Mouse (Mus musculus): ENCODE data around the gene Zc2hc1c.

The Zc2hc1c gene

DNA sequence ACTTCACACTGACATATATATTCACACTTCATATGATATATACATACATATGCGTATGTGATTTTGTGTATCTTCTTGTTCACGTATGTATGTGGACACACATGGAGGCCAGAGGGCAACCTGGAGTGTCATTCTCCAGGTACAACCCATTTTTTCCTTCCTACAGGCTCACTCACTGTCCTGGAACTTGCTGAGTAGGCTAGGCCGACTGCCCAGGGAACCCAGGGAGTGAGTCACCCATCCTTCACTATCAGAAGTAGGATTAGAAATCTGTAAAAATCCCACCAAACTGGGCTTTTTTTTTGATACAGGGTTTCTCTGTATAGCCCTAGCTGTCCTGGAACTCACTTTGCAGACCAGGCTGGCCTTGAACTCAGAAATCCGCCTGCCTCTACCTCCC lies 3.4 kb upstream of the Zc2hc1c start:
- no peak for DNase-seq

DNA sequence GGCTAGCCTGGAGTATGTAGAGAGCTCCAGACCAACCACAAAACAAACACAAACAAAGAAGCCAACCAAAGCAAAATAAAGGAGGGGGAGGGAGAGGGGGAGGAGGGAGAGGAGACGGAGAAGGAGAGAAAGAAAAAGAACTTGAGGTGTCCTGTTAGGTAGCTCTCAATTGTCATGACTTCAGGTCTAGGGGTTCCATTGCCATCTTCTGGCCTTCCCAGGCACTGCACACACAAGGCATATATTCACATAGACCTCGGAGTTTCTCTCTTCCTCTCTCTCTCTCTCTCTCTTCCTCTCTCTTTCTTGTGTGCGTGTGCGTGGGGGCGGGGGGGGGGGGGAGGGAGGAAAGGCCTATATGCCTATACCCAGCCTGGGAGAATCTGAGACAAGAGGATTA lies 1.4 kb upstream of the Zc2hc1c start:
- DNase-seq: peak; percentile 50

DNA sequence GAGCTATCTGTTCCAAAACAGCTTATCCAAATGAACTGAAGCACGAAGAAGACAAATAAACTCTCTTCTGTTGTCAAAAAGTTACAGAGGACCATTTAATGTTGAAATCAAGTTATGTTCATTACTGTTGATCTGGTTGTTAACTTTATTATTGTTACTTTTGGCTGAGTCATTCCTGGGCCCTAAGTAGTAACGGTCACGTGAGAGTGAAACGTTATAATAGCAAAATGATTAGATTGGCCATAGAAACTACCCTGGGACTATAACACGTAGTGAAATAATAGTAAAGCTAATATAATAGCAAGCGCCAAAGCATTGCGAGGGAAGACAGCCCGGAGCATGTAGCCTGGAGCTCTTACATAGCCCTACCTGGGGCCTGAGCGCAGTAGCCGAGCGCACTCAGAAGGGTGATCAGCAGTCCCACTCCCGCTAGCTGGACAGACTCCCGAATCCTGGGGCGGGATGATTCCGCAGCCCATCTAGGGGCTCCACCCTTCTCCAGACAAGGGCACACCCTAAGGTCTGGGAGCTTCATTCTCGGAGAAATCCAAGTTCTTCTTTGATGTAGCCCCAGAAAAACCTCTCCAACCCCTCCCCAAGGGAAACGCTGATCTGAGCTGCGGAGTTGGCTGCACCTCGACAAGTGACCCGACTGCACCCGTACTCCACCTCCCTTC lies 444 bp upstream of the Zc2hc1c start, which contains the start of gene Acyp1:
TSS of gene Acyp1 (minus strand) at position 630 of the 677 bp plus-strand sequence.
- no peak for DNase-seq

DNA sequence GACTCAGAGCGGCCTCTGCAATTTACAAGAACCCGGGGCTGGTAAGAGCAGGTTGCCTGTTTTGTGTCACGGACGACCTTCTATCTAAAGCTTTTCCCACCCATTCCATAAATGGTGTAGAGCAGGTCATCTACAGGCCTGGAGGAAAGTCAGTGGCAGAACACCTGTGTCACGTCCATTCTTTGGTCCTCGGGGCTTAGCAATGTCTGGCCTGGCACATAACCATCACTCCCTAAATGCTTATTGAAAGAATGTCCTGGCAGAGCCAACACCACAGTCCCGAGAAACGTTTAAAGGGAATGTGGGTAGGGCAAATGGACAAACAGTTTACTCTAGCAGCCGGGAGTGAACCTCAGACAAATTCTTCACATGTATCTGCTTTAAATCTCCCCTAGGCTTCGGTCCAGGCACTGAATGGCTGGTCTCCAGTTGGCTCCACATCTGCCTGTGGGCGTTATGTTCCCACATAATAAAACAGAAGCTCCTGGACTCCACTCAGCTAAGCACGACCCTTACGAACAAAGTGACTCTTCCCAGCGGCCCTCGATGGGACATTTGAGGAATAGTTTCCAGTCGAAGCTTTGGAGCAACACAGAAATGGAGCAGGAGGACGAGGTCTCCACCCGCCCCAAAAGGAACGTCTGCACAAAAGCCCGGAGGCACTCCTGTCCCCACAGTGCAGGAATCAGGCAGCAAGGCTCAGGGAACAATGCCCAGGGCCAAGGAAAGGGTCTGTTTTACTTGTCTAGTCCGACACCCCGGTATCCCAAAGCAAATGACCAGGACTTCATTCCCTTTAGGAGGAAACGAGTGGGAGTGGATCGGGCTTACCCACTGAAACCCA lies 988 bp downstream of the Zc2hc1c start:
- DNase-seq: no peak

DNA sequence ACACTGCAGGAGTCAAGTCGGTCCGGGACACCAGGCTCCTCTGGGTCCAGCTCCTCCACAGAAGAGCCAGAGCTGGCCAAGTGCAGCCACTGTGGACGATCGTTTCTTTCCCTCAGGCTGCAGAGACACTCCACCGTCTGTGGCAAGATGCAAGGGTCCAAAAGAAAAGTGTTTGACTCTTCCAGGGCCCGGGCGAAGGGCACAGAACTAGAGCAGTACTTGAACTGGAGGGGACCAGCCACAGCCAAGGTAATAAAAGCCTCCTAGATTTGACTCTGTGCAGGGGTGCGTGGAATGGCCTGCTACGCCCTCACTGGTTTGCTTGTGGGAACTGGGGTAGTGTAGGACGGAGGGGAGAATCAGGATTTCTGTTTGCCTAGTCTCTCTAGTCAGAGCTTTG lies 2.2 kb downstream of the Zc2hc1c start:
- no peak for DNase-seq

DNA sequence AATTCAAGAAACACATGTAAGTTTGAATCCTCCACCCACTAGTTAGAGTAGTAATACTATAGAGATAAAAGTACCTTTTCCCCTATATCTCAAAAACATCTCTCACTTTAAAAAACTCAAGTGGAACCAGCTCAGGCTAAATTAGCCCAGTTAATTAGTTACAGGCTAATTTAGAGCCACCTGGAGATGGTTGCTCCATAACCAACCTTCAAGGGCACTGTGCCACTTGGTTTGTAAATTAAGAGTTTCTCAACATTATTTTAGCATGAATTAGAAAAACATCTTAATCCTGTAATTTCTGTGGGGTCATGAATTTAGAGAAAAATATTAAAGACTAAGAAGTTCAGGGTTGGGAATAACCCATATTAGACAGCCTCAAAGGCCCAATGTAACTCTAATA lies 3.1 kb downstream of the Zc2hc1c start:
- no peak for DNase-seq

DNA sequence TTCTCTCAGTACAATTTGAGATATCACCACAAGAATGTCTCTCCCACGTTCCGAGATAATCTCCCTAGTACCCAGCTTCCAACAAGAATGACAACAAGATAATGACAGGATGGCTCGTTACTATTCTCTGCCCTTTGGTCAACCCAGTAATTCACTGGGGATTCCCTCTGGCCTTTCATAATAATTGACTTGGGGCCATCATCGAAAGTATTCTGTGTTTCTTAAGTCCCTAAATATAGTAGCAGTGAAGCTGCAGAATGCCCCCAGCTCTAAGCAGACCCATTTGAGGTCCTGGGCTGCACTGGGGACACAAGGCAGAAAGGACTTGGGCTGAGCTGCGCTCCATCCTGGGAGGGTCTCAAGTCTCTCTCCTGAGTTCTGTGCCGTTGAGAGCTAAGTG lies 3.9 kb downstream of the Zc2hc1c start:
- no peak for DNase-seq

DNA sequence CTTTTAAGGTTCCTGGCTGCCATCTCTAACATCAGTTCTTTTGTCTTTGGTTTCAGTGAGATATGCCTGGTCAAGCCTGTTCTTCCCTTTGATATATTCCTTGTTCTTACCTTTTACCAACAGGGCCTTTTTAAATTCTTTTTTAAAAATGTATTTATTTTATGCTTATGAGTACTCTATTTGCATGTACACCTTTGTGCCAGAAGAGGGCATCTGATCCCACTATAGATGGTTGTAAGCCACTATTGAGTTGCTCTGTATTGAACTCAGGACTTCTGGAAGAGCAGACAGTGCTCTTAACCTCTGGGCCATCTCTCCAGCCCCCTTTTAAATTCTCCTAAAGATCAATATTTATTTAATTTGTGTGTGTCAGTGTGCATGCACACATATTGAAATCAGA lies 4.5 kb downstream of the Zc2hc1c start:
- DNase-seq: no peak

DNA sequence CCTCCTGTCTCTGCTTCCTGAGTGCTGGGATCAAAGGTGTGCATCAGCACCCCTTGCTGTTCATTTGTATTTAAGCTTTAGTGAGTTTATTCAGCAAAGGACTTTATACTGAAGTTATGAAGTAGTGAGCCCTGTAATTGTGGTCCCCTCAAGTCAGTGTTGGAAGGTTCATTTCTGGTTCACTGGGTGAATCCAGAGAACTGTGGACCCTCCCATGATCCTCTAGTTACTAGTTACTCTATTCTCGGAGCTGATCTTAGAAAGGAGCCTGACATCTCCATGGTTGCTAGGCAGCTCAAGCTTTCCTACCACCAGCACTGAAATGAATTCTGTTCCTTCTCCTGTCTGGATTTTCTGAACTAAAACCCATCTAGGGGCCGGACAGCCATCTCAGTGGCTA lies 7.1 kb downstream of the Zc2hc1c start:
- no peak for DNase-seq

DNA sequence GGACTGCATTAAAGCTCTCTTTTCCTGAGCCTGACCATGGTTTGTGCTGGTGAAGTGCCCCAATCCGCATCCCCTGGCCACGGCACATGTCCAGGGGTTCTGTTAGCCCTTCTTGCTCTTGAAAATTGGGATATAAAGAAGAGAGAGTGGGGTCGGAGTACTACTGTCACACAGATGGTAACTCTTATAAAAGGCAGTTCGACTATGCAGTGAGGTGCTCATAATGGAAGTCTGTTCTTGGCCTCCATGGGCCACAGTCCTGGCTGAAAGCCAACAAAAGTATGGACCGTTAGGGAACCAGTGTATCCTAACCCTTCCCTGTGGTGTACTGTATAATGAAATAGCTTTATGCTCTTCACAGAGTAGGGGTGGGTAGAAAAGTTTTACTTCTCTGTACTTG lies 8.5 kb downstream of the Zc2hc1c start:
- no peak for DNase-seq

DNA sequence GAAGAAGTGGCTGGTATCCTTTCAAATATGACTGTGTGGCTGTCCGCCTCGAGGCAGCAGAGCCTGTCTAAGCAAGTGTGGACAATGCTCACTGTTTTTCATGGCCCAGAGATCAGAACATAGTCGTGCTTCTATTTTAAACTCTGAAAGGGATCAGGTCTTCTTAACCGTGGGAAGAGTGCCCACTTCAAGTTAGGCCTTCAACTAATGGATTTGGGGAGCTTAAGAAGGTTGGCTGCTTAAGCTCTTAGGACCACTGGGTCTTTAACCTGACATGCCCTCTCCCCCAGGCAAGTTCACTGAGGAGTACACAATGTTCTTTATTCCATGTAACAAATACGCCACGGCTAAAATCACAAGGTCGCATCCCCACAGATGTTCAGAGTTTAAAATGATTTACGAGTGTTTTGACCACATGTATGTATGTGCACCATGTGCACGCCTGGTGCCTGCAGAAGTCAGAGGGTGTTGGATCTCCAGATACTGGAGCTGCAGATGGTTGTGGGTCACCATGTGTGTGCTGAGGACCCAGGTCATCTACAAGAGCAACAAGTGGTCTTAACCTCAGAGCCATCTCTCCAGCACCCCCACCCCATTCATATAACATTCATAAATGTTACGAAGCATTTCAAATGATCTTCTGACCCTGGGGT lies 9.1 kb downstream of the Zc2hc1c start:
- no peak for DNase-seq

DNA sequence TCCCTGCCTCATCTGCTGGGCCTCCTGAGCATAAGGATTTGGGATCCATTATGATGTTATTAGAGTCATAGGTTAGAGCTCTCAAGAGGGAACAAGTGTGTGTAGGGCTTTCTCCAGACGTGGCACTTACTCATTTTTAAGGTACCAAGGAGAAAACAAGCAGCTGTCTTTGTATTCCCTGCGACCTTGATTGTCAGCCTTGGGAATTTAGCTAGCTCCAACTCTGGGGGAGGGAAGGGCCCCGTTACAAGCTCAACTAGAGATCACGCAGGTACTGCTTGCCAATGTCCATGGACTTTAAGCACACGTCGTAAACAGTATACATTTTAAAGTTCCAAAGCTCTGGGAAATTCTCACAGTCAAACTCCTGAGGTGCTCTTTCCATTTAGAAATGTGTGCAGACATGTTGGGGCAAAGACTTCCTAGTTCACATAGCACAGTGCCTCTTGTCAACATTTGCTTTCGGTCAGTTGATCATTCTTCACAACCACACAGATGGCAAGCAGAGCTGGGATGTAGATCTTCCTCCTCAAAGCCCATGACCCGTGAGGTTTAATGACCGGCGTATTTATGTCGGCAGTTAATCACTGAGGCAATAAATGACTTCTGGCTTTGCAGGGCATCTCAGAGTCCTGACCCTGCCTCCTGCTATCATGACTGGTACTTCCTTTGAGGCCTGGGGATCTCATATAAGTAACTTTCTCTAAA lies 9.9 kb downstream of the Zc2hc1c start:
- no peak for DNase-seq

DNA sequence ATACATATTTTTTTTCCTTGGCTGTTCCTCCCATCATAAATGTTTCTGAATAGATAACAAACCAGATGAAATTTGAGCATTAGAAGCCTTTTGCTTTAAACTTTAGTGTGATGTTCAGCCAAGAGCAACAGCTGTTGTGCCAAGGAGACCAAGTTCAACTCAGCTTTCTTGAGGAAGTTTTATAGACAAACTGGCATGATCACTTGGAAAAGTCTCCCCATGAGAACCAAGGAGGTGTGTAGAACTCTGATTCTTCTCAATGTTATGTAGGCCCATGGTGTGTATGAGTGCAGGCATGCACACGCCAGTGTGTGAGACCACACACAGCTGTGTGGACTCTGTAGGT lies 10.4 kb downstream of the Zc2hc1c start:
- no peak for DNase-seq

DNA sequence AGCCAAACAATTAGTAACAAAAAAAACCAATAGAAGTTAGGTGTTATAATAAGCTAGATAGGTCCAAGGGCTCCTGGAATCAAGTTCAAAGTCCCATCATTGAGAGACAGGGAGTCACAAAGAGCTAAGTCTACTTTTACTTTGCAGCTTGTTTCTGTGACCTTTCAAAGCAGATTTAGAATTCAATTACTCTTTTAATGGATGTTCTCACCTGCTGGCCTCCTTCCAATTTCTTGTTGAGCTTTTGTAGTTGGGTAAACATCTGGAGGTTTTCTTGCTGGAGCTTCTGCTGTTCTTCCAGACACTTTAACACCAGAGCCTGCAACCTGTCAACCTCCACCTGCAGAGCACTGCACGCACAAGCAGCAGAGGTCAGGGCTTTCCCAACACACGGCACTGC lies 14.9 kb downstream of the Zc2hc1c start:
- no peak for DNase-seq

DNA sequence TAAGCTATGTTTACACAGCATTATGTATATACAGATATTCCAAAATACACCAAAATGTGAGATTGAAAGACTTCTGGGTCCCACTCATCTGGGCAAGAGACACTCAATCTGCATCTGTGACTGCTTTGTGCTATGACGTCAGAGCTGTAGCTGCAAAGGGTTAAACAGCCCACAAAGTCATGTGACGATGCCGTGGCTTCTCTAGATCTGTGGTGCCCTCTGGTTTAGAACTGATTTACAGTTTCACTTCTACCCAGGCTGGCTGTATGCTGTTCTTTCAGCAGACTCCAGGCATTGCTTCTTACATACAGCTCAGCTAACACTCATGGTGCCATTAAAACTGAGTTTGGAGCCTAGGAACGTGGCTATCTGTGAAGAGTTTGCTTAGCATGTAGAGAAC lies 16.3 kb downstream of the Zc2hc1c start:
- DNase-seq: peak; percentile 18

DNA sequence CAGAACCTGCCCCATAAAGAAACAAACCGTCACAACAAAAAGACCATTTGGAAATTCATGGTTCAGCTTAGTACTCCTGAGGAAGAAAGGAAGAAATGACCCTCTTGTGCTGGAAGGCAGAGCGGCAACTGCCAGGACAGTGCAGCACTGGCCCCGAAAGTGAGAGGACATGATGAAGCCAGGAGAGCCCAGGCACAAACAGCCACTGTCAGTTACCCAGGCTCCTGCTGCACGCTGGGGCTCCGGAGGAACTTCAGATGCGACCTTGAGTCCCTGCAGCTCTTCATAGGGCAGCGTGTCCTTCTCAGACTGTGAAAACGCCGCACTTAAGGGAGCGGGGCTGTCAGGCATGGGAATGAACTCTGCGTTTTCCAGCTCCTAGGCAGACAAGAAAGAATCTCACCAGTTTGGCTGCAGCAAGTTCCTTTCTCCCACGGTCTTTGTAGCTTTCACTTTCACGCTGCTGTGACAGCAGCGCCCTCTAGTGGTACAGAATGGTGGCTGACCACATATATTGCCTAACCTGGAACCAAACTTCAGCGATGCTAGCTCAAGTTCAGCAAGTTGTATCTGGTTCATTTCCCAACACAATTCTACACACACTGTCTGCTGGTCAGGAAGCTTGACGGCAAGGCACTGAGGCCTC lies 17.0 kb downstream of the Zc2hc1c start:
- DNase-seq: peak; percentile 84

DNA sequence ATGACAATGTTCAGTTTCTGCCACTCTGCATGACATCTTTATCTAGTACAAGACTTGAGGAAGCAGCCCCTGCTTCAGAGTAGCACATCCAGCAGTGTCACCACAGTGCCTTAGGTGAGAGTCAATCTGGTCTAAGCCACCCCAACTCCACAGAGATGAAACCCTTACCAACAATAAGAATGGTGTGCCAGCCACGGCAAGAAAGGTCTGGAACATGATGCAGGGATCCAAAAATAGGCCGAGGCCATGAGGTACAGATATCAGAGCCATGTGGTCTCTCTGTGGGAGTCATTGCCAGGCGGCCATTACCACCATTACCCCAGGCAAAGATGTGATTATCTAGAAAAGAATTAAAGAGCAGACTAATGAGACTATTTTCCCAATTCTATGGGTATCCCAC lies 20.3 kb downstream of the Zc2hc1c start:
- DNase-seq: no peak

DNA sequence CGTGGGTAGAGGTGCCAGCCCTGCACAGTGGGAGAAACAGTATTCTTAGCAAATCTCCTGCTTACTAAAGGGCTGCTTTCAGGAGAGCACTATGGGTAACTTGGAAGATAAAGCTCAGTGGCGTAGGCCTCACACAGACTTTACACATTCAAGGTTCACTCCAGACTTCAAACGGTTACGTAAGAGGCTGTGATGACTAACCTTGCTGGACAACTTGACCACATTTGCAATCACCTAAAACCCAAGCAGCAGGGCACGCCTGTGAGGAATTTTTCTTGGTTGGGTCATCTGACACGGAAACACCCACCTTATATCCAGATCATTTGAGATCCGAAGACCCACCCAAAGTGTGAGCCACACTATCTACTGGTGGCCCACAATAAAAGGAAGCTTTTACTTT lies 41.8 kb downstream of the Zc2hc1c start:
- no peak for DNase-seq

DNA sequence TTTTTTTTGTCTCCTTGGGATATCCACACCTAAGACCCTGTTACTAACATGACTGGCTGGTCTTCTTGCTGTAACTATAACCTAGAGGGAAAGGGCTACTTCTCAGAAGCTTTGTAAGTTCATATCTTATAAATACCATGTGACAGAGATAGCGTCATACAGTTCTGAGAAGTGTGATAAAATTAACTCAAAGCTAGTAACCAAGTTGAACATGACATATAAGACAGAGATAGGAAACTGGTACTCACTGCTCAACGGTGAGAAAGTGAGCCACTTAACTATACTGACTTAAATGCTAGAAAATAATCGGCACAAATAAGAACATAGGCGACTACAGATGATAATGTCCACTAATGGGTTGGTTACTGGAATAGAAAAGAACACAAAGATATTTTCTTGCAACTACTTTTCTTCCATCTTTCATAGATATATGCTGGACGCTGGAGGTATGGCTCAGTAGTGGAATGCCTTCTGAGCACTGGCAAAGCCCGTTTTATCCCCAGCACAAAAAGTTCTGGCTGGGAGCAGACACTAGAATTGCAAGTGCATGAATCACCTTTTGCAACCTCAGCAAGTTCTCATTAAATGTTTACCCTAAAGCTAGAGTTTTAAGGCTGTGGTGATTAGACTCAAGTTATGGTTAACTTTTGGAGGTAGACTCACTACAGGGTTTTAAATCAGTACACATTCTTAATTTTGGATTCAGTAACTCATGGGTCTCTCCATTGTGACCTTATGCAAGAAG lies 49.3 kb downstream of the Zc2hc1c start:
- no peak for DNase-seq

DNA sequence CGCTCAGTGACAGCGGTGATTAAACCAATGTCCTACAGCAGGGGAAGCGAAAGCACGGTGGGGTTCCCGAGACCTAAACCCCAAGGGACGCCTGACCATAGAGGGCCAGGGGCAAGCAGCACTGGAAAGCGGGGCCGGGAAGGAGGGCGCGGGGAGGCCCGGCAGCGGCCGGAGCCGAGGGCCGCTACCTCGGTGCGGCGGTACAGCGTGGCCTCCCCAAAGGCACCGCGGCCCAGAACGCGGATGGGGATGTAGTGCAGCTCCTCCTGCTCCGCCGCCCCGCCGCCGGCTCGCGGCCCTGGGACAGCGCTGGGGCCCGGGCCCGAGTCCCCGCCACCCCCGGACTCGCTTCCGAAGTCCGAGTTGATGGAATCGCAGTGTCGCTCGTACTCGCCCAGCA lies 50.4 kb downstream of the Zc2hc1c start:
- DNase-seq: no peak

DNA sequence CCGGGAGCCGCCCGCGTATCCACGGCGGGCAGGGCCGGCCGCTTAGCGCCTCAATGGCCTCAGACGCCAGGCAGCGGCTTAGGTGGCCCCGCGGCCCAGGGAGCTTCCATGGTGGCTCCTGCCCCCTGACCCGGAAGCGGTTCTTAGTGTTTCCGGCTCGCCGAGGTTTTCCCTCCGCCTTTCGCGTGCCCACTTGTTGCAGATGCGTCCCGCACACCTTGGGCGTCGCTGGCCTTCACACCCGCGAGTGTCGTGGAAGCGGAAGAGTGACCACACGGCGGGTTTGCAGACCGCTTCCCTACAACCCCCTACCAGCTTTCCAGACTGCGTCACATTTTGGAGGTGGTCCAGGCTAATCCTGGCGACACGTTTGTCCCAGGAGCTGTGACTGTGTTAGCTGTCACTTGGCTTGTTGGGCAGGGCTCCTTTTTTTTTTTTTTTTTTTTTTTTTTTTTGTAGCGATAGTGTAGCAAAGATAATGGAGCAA lies 50.9 kb downstream of the Zc2hc1c start, which contains the start of gene Nek9:
TSS of gene Nek9 (minus strand) at position 120 of the 487 bp plus-strand sequence.
- peak; percentile 92 for DNase-seq

DNA sequence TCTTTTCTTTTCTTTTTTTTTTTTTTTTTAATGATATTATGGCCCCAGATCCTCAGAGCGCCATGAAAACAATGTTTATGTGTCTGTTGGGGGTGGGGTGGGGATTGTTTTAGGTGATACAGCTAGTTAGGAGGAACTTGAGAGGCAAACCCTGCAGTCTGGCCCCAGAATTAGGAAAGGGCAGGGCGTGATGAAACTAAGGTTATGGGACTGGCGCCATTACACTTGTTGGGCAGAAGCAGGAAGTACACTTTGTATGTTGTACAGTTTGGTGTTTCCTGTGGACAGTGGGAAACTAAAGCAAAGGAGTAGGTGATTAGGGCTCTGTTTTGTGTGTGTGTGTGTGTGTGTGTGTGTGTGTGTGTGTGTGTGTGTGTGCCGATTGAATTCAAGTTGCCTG lies 51.6 kb downstream of the Zc2hc1c start:
- no peak for DNase-seq
